Mouse (Mus musculus) cerebellum, adult 2 months (tissue): Measurements from ENCODE around the gene Sox30.

ENCODE experiments used
- CTCF ChIP-seq: fragments of 200-500 bp; IDR thresholded peaks from 2 replicates; pipeline ENCODE4 v1.5.1; 2011; ENCODE audit warnings: low read depth, mild to moderate bottlenecking, control low read depth, low read length, moderate library complexity, borderline replicate concordance; ENCODE audit not compliant: insufficient read depth
- POLR2A ChIP-seq: fragments of 200-500 bp; IDR thresholded peaks from 2 replicates; pipeline ENCODE4 v1.6.1; 2011; ENCODE audit warnings: low read length, control low read depth, borderline replicate concordance; ENCODE audit not compliant: insufficient read depth

GRCm38 (mm10) chr11:45968466-45968865 is 11.6 kb upstream of the Sox30 start:
- TF ChIP-seq CTCF: no peak
- no peak for TF ChIP-seq POLR2A
